Mouse (Mus musculus) neural tube, embryonic 11.5 days (tissue): ENCODE measurements around the gene Vsir. TPM values are rescaled to one million over a fixed set of nuclear protein-coding genes. Genes with fewer than 3 reads are reported as not detected.

Experiments used
- ATAC-seq: fragments of 200-750 bp; cut with Nextera tagmentation; 2 replicates; pipeline ENCODE4 v1.8.0; 2017; ENCODE audit warnings: moderate number of reproducible peaks, mild to moderate bottlenecking, moderate TSS enrichment, moderate library complexity; ENCODE audit not compliant: insufficient read depth, low FRiP score, low TSS enrichment
- DNase-seq: peaks from one replicate; pipeline ENCODE4 v3.0.0-alpha.2; 2015; ENCODE audit warnings: low spot score
- H3K27ac ChIP-seq: fragments of 300-500 bp; sonication (generic); 2 replicates; pipeline ENCODE4 v1.5.1; 2014; ENCODE audit warnings: low read depth, mild to moderate bottlenecking, low read length
- H3K27me3 ChIP-seq: fragments of 300-500 bp; sonication (generic); 2 replicates; pipeline ENCODE4 v1.6.1; 2014; ENCODE audit warnings: mild to moderate bottlenecking, low read length, mixed read lengths; ENCODE audit not compliant: control insufficient read depth, insufficient read depth
- H3K36me3 ChIP-seq: fragments of 300-500 bp; sonication (generic); 2 replicates; pipeline ENCODE4 v1.6.1; 2014; ENCODE audit warnings: mild to moderate bottlenecking, low read length, moderate library complexity, mixed read lengths; ENCODE audit not compliant: control insufficient read depth, insufficient read depth
- H3K4me1 ChIP-seq: fragments of 300-500 bp; sonication (generic); 2 replicates; pipeline ENCODE4 v1.6.1; 2014; ENCODE audit warnings: low read length, mixed read lengths; ENCODE audit not compliant: control insufficient read depth, insufficient read depth
- H3K4me2 ChIP-seq: fragments of 300-500 bp; sonication (generic); 2 replicates; pipeline ENCODE4 v1.6.1; 2014; ENCODE audit warnings: low read depth, mild to moderate bottlenecking, moderate library complexity
- H3K4me3 ChIP-seq: fragments of 300-500 bp; sonication (generic); 2 replicates; pipeline ENCODE4 v1.5.1; 2014; ENCODE audit warnings: low read depth, low read length
- H3K9ac ChIP-seq: fragments of 300-500 bp; sonication (generic); 2 replicates; pipeline ENCODE4 v1.6.1; 2014; ENCODE audit warnings: mild to moderate bottlenecking, low read length
- H3K9me3 ChIP-seq: fragments of 300-500 bp; sonication (generic); 2 replicates; pipeline ENCODE4 v1.6.1; 2016; ENCODE audit warnings: low read length; ENCODE audit not compliant: control insufficient read depth
- WGBS: fragments of 180-500 bp; shearing (Covaris S2); extraction: QIAGEN DNeasy Blood & Tissue Kit; methylation state at CpG from one replicate; pipeline ENCODE4 v1.1.7; 2014; 5-methylcytosine and 5-hydroxymethylcytosine counted together
- polyA plus RNA-seq: library from polyadenylated mRNA; unstranded; fragments of >200 nt; fragmentation: Nextera tagmentation; extraction: Ambion mirVana; gene quantifications from 2 replicates; pipeline ENCODE4 v1.2.1, GENCODE M21; 2014

Gene Vsir
- polyA plus RNA-seq, 1 experiment from 2014 or later: 1.6 TPM

DNA sequence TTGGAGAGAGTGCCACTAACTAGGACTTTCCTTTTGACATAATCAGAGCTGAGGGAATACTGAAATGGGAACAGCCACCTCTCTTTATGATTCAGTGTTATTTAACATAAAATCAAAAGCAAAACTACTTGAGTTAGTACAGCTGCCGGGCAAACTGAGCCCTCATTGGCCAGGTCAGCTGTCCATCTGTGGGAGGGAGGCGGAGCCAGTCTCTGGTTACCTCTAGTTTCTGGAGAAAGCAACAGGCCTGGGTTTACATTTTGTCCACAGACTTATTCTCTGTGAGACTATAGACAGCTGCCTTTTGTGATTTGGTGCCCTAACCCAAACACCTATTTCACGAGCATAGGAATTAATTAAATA is 4.1 kb downstream of the Vsir start:
- Histone ChIP-seq H3K4me3 (no peak overlapping the region), H3K4me1 (peaks cover 24% of the 10 kb centered on the region), H3K36me3 (no peaks in the 10 kb centered on the region), H3K4me2 (no peak overlapping the region), H3K27ac (no peak overlapping the region), H3K9ac (no peak overlapping the region), H3K9me3 (no peaks in the 10 kb centered on the region), H3K27me3 (no peaks in the 10 kb centered on the region)
- 47% methylated on average over 3 of the region's 3 CpGs for WGBS
- no peak for ATAC-seq
- DNase-seq: peak; percentile 80

DNA sequence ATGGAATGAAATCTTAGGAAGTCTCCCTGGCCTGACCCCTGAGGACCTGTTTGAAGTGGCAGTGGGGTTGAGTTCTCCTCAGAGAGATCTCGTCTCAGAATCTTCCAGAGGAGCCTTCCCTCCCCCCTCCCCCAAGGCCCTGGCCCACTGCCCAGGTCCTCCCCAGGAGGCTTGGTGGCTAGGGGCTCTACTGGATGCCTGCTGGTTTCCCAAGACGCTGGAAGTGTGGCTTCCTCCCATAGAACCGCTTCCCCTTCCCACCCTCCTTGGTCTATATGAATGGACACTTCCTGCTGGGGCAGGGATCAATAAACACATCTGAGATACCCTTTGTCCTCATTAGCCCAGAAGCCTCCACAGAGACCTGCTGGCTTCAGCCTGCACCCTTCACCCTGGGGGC is 4.6 kb downstream of the Vsir start:
- ATAC-seq (no peak), DNase-seq (no peak)
- no peaks in the 10 kb centered on the region for H3K36me3 ChIP-seq
- H3K9me3 ChIP-seq: no peaks in the 10 kb centered on the region
- H3K27me3 ChIP-seq: no peaks in the 10 kb centered on the region
- no peak overlapping the region for H3K4me2 ChIP-seq
- peak overlapping the region; percentile 65; the same call in 1 of the 2 replicates for H3K27ac ChIP-seq
- H3K4me1 ChIP-seq: peaks cover 23% of the 10 kb centered on the region
- no peak overlapping the region for H3K4me3 ChIP-seq
- 23% methylated on average over 3 of the region's 3 CpGs for WGBS
- no peak overlapping the region for H3K9ac ChIP-seq

- Histone ChIP-seq H3K27me3 (no peaks in the 10 kb centered on the region), H3K4me3 (no peak overlapping the region), H3K9ac (no peak overlapping the region), H3K9me3 (no peaks in the 10 kb centered on the region), H3K4me1 (peaks cover 17% of the 10 kb centered on the region), H3K27ac (peak overlapping the region; percentile 65; the same call in 1 of the 2 replicates), H3K4me2 (no peak overlapping the region), H3K36me3 (no peaks in the 10 kb centered on the region)
- ATAC-seq (peak; percentile 50; the same call in 1 of the 2 replicates), DNase-seq (peak; percentile 56)
- WGBS: 16% methylated on average over 7 of the region's 7 CpGs
These were observed 5.3 kb downstream of the Vsir start for GRCm38 (mm10) chr10:60351761-60352455.

GRCm38 (mm10) chr10:60353241-60354002 is 6.8 kb downstream of the Vsir start:
- Histone ChIP-seq H3K27me3 (no peaks in the 10 kb centered on the region), H3K4me1 (peaks cover 5% of the 10 kb centered on the region; the same call in 1 of the 2 replicates), H3K9me3 (no peaks in the 10 kb centered on the region), H3K27ac (no peak overlapping the region), H3K9ac (no peak overlapping the region), H3K36me3 (no peaks in the 10 kb centered on the region), H3K4me2 (no peak overlapping the region), H3K4me3 (no peak overlapping the region)
- ATAC-seq (no peak), DNase-seq (no peak)
- WGBS: 77% methylated on average over 5 of the region's 5 CpGs

DNA sequence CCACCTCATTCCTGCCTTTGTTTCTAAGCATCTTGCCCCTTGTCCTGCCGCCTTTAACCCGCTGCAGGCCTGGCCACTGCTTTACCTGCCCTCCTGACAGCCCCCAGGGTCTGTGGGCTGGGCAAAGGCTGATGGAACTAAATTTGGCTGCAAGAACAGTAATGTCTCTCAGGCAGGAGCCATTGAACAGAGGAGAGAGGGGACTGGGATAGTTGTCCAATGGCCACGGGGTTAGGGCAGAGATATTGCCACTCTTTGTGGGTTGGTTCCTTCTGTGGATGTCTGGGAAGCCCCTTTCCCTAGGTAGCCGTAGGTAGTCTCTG is 7.3 kb downstream of the Vsir start:
- ATAC-seq: no peak
- Histone ChIP-seq H3K4me1 (peaks cover 5% of the 10 kb centered on the region; the same call in 1 of the 2 replicates), H3K4me3 (no peak overlapping the region), H3K4me2 (no peak overlapping the region), H3K27me3 (no peaks in the 10 kb centered on the region), H3K36me3 (no peaks in the 10 kb centered on the region), H3K9ac (no peak overlapping the region), H3K9me3 (no peaks in the 10 kb centered on the region), H3K27ac (no peak overlapping the region)
- DNase-seq: no peak
- WGBS: 91% methylated on average over 4 of the region's 4 CpGs

DNA sequence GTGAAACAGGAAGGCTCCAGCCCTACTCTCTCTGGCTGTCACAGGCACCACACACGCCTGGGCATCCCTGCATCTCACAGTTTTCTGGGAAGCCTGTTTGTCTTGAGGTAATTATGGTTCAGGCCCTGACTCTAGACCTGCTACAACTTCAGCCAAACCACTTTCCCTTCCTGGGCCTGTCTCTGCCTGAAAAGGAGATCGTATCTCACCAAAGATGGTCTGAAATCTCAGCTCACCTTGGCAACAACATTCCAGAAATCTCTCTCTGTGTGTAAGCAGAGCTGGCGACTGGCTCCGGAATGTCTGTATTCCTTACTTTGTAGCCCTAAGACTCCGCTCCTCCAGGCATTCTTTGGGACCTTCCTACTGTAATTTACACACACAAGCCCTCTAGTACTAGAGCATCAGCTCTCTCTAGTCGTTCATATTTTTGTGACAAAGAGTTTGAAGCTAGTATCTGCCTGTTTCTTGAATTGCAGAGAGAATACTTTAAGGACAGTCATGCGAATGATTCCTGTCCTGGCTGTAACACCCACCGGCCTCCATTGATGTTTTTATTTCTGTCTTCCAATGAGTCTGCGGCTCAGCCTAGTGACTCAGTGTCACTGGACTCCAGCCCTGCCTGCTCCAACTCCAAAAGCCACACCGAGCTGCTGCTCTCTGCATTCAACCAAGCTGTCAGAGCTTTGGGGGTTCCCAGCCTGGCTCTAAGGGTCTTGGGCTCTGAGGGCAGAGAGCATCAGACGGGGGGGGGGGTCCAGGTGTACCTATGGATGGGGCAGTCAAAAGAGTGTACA is 8.4 kb downstream of the Vsir start:
- Histone ChIP-seq H3K4me1 (peaks cover 5% of the 10 kb centered on the region; the same call in 1 of the 2 replicates), H3K27ac (no peak overlapping the region), H3K27me3 (no peaks in the 10 kb centered on the region), H3K4me3 (no peak overlapping the region), H3K4me2 (no peak overlapping the region), H3K9ac (no peak overlapping the region), H3K36me3 (no peaks in the 10 kb centered on the region), H3K9me3 (no peaks in the 10 kb centered on the region)
- no peak for DNase-seq
- ATAC-seq: no peak
- 72% methylated on average over 11 of the region's 11 CpGs for WGBS

DNA sequence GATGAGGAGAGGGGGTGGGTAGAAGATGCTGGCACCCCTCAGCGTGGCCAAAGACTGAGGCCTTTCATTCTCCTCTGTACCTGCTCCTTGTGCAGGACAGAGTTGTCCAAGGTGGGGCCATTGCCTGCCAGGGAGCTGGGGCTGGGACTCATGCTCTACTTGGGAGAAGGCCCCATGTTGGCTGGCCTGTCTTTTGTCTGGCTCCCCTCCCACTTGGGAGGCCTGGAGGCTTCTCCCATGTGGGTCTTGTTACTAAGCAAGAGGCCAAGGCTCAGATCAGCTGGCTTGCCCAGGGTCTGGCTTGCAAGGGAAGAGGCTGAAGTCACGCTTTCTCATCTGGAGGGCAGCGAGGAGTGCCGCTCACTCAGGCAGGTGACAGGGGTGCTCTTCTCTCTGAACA is 10.8 kb downstream of the Vsir start:
- WGBS: 91% methylated on average over 4 of the region's 4 CpGs
- Histone ChIP-seq H3K36me3 (no peaks in the 10 kb centered on the region), H3K27ac (no peak overlapping the region)

GRCm38 (mm10) chr10:60357901-60358300 is 11.2 kb downstream of the Vsir start:
- H3K27me3 ChIP-seq: no peaks in the 10 kb centered on the region
- H3K9ac ChIP-seq: no peak overlapping the region
- H3K9me3 ChIP-seq: no peaks in the 10 kb centered on the region
- DNase-seq (no peak), ATAC-seq (no peak)
- no peak overlapping the region for H3K4me3 ChIP-seq
- no peaks in the 10 kb centered on the region for H3K36me3 ChIP-seq
- H3K27ac ChIP-seq: no peak overlapping the region
- H3K4me2 ChIP-seq: no peak overlapping the region
- WGBS: 92% methylated on average over 14 of the region's 14 CpGs
- 0 out of 2 replicates have a peak, but pooled peaks cover 4% of the 10 kb centered on the region for H3K4me1 ChIP-seq

More for the DNA sequence above, 10.8 kb downstream of the Vsir start:
- H3K9me3 ChIP-seq: no peaks in the 10 kb centered on the region
- 0 out of 2 replicates have a peak, but pooled peaks cover 4% of the 10 kb centered on the region for H3K4me1 ChIP-seq
- DNase-seq (no peak), ATAC-seq (no peak)
- H3K4me2 ChIP-seq: no peak overlapping the region
- no peak overlapping the region for H3K9ac ChIP-seq
- no peaks in the 10 kb centered on the region for H3K27me3 ChIP-seq
- H3K4me3 ChIP-seq: no peak overlapping the region
